Mouse (Mus musculus) CH12.LX (cell line): ENCODE measurements around the gene Fam162b.

Experiments used
- CHD1 ChIP-seq: IDR thresholded peaks from 2 replicates; pipeline ENCODE4 v1.6.1; 2012; ENCODE audit warnings: low read depth, low read length, improper control_type of control experiment, inconsistent platforms
- CTCF ChIP-seq, 2 experiments: IDR thresholded peaks in 1 of 2; conservative IDR thresholded peaks in 1 of 2; 2 replicates each; pipeline ENCODE4 v1.5.1; 2011 to 2012; ENCODE audit warnings: low read depth in 2 of 2, low read length in 2 of 2, improper control_type of control experiment in 1 of 2, inconsistent platforms in 1 of 2, mild to moderate bottlenecking in 1 of 2, moderate library complexity in 1 of 2
- EP300 ChIP-seq: IDR thresholded peaks from 2 replicates; pipeline ENCODE4 v1.6.1; 2011; ENCODE audit warnings: low read length, improper control_type of control experiment
- MAX ChIP-seq: IDR thresholded peaks from 2 replicates; pipeline ENCODE4 v1.6.1; 2011; ENCODE audit warnings: low read length, improper control_type of control experiment
- MAZ ChIP-seq: IDR thresholded peaks from 2 replicates; pipeline ENCODE4 v1.6.1; 2012; ENCODE audit warnings: low read depth, mild to moderate bottlenecking, inconsistent platforms, low read length, improper control_type of control experiment, moderate library complexity
- MXI1 ChIP-seq: IDR thresholded peaks from 2 replicates; pipeline ENCODE4 v1.6.1; 2011; ENCODE audit warnings: mild to moderate bottlenecking, low read depth, low read length, improper control_type of control experiment
- NELFE ChIP-seq: IDR thresholded peaks from 2 replicates; pipeline ENCODE4 v1.6.1; 2011; ENCODE audit warnings: low read depth, low read length, improper control_type of control experiment
- POLR2A ChIP-seq: IDR thresholded peaks from 2 replicates; pipeline ENCODE4 v1.6.1; 2011; ENCODE audit warnings: low read depth, mild to moderate bottlenecking, improper control_type of control experiment, low read length
- TBP ChIP-seq: conservative IDR thresholded peaks from 2 replicates; pipeline ENCODE4 v1.6.1; 2011; ENCODE audit warnings: low read depth, low read length, improper control_type of control experiment

DNA sequence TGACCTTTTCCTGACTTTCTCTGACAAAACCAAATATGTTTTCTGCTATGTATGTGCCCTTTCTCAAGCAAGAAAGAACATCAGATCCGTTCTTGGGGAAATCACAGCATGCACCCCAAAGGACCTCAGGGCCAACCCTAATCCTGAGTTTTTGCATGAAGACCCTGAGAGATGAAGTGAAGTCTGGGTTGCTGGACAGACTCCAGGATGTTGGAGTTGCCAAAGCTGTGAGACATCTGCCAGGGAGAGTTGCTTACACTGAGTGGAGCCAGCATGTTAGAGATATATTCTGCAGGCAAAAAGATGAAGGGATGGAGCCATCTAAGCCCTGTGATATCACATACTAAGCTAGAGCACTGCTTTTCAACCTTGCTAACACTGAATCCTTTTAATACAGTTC is 34.3 kb downstream of the Fam162b start:
- TF ChIP-seq MAX = no peak
- TF ChIP-seq CTCF (conservative IDR thresholded peaks at IDR 0.05 in 1 of 2, IDR thresholded peaks at IDR 0.05 in 1 of 2; ENCODE audit: low read depth in 2 of 2, low read length in 2 of 2) = no peak
- TF ChIP-seq POLR2A = no peak
- no peak for TF ChIP-seq TBP
- no peak for TF ChIP-seq CHD1
- TF ChIP-seq MAZ = no peak
- TF ChIP-seq EP300 = no peak
- TF ChIP-seq NELFE = no peak
- no peak for TF ChIP-seq MXI1
